Mouse (Mus musculus) kidney, adult 2 months (tissue): ENCODE data around the gene Platr17.

ENCODE experiments used
- CTCF ChIP-seq: fragments of 200-500 bp; conservative IDR thresholded peaks from 2 replicates; pipeline ENCODE4 v1.5.1; 2011; ENCODE audit warnings: low read depth, mild to moderate bottlenecking, control low read depth, low read length, moderate library complexity, mixed read lengths; ENCODE audit not compliant: insufficient read depth, insufficient read length
- POLR2A ChIP-seq: fragments of 200-500 bp; IDR thresholded peaks from one replicate; pipeline ENCODE4 v1.6.1; 2011; ENCODE audit warnings: low read depth, low read length, control low read depth

DNA sequence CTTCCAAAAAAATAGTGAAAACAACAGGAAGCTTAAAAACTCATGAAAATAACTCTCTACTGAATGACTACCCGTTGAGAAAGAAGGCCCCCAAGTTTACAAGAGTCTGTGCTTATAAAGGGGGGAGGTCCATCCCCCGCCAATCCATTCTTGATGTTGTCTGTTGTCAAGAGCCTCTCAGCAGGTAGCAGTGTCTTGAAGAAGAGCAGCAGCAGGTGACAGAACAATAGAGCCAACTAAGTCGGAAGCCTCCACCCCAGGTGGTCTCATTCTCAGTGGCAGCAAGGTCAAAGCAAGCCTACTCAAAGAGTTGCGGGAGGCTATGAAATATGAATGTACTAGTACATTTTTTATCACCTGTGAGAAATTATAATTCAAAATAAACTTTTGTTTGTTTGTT is 47.1 kb upstream of the Platr17 start:
- TF ChIP-seq POLR2A (no peak), CTCF (no peak)
